Mouse (Mus musculus) spleen, postnatal 10 days (tissue): ENCODE data around the gene Tmed1.
"Not testable (repeated sequence)": the region's sequence is repeated elsewhere in the genome, so short reads cannot be mapped to it uniquely, and the experiment has no call there.

Experiments used
- DNase-seq, 2 experiments: peaks; one replicate each; pipeline ENCODE4 v3.0.0; 2021 to 2022; ENCODE audit warnings: low spot score in 2 of 2

Tmed1 gene

DNA sequence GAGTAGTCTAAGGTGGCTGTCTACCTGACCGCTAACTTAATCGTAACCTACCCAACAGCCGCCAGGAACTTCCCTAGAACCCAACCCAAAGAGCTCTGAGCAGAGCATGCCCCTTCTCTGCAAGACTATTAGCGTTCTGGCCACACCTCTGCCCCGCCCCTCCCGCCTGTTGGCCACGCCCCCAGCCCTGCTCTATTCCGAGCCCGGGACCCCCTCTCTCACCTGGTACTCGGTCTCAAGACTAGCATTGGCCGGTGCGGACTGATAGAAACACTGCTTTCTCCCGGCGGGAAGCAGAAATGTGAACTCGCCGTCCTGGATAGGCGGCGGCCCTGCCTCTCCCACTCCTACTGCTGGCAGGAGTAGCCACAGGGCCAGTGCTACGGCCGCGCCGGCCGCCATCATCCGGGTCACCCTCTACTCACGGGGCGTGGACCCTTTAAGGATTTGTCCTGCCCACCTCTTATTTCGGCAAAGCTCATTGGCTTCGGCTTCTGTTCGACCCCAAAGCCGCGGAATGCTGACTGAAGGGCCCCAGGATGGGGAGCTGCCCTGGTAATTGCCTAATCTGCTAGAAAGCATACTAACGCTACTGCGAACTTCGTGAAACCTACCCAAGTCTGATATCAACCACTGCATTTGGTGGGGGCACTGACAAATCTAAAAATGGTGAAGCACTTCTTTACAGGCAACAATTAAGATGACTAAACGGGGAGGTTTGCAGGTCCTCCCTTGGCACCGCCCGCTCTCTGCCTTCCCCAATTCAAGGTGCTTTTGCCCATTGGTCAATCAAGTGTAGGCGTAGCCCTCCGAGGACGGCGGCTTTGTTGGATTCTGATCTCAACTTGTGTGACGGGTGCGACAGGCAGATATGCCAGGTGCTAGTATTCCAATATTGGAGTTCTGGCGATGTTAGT is at the start of gene Tmed1:
Gene Tmed1 (minus strand): TSS at position 481 of the 917 bp plus-strand sequence.
- DNase-seq = peak; percentile 89 to 95

DNA sequence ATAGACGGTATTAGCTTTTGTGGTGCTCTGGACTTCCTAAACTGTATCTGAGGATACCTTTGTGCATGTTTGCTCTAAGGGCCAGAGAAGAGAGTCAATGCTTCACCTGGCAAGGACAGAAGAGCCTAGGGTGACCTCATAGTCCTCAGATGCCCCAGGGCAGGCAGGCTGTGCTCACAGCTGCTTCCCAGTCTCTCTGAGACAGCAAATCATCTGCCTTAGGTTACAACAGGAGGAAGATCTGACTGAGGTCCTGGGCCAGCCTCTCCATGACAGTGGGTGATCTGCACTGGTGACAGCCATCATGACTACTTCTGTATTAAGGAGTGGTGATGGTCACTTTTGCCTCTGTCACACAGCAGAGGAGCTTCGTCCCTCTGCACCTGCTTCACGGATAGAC is 49.1 kb upstream of the Tmed1 start:
- no peak for DNase-seq

DNA sequence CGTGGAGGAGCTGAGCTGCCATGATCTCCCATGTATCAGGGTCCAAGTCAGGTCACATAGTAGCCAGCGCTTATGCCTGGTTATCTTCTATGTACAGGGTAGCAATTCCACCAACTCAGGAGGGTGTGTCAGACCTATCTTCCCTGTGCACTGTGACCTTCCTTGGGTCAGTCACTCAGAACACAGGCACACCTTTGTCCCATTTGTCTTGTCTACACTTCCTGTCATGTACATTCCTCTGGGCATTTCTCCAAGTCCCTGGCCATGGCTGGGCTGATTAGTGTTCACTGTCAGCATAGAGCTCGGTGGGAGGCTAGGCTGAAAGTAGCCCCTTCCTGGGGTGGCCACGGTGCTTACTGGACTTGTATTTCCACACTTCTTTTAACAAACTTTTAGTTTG is 48.3 kb upstream of the Tmed1 start:
- peak; percentile 71 to 79 for DNase-seq

DNA sequence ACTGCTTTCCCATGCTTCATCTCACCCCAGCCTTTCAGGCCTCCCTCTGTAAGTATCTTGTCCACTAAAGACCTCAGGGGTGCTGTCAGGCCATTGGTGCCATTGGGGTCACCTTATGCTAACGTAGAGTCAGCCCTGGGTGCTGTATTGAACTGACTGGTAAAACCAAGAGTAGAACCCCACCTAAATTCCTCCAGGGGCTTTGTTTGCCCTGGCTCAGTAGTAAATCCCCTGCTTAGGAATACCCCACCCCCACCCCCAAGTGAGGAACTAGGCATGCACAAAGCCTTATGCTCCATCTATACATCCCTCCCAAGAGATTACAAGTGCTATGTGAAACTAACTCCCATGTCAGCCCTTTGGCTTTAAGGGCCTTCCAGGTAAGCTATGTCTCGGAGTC is 47.5 kb upstream of the Tmed1 start:
- DNase-seq = no peak

DNA sequence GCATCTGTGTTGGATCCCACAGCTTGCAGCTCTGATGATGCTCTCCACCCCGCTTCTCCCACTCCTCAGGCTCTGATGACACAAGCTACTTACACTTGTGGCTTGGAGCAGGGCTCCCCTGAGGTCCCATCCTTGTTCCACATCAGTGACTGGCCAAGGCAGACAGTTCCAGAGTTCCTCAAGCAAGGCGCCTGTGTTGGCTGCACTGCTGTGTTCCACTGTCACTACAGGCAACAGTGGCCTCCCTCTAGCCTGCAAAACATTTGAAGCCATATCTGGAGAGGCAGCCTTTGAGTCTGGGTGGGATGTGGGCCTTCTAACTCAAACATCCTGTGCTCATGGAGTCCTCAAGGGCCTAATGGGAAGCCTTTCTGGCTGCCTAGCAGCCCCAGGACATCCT is 46.9 kb upstream of the Tmed1 start:
- peak in 1 of 2 experiments; percentile 26 for DNase-seq

DNA sequence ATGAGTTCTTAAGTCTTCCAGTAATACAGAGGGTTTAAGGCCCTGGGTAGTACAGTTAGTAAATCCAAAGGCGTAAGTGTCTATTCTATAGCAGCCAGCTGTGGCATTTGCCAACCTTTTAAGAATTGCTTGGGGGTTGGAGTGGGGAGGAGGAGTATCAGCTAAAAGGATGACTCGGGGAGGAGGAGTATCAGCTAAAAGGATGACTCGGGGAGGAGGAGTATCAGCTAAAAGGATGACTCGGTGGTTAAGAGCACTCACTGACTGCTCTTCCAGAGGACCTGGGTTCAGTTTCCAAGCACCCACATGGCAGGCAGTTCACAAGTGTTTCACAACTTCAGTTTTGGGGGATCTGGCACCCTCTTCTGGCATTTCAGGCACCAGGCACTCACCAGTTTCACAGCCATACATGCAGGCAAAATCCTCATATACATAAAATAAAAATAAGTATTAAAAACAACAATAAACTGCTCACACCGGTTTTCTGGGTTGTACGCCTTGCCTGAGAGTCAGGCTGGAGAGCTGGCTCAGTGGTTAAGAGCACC is 45.2 kb upstream of the Tmed1 start:
- DNase-seq = peak in 1 of 2 experiments; percentile 37

DNA sequence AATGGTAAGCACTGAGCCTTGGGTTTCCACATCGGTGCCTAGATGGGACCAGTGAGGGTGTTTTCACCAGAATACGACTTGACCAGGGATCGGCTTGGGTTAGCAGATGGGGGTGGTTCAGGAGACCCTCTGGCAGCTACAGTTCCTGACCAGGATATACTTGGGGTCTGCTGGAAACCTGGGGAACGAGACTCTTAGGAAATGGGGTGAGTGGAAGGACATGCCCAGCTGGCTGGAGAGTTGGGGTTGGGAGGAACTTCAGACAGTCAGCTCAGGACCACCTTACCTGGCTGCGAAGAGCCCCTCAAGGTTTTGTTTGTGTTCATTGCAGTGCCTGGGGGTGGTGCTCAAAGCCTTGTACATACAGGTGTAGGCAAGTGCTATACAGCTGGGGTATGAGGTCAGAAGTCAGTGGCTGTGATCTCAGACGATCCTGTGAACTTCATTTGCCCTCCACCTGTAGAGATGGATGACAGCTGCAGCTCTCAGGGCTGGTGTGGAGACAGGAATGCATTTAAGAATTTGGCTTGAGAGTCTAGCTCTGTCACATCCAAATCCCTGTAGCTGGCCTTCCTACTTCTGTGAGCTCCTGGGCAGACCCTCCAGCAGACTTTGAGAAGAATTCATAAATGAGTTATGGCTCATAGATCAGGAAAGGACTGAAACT is 43.7 kb upstream of the Tmed1 start:
- no peak for DNase-seq

DNA sequence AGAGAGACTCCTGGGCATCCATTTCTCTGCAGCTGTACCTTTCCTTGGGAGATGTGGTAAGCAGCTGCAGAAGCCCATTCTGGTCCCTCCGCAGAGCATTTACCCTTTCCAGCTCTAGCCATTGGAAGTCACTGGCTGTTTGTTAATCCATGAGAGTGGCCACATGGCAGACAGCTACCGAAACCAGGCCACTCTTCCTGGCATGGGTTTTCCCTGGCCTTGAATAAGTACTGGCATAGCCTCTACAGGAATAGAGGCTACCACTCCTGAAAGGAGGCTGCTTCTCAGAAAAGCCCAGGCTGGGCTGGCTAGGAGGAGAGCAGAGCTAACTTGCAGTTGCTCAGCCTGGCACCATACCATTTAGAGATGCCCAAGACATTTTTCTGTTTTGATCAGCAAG is 41.0 kb upstream of the Tmed1 start:
- DNase-seq = no peak

DNA sequence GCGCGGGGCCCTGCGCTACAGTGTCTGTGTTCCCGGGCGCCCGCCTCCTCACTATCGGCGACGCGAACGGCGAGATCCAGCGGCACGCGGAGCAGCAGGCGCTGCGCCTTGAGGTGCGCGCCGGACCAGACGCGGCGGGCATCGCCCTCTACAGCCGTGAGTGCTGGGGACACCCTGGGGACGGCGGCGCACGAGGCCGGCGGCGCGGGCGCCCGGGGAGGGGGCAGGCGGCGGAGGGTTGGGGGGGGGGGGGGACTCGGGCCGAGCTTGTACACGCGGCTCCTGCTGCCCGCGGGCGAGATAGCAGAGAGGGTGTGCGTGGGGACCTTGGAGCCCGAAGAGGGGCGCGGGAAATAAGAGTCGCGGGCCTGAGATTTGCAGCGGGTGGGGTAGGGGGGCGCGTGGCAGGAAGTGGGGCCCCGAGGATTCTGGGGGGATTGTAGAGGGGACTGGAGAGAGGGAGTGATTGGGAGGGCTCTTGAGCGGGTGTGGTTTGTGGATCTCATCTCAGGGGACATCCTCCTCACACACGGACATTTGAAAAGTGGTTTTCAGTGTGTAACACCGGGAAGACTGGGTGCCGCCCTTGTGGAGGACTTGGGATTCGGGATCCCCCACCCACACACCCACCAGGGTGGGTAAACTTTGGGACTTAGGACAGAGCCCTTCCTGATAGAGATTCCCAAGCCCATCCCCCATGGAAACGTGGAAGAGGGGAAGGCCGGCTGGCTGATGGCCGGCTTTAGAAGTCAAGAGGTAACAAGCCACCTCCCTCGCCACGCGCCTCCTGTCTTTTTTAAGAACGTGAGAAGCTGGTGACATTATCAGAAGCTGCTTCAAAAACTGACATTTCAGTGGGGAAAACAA is 37.3 kb upstream of the Tmed1 start:
- peak; percentile 57 to 73 for DNase-seq

DNA sequence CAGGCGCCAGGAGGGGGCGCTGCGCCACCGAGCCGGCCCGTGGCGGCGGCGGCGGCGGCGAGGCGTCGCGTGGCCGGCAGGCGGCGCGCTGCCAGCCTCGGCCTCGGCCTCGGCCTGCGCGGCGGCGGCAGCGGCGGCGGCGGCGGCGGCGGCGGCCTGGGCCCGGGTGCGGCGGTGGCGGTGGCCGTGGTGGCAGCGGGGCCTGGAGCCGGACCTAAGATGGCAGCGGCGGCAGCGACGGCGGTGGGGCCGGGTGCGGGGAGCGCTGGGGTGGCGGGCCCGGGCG is 36.7 kb upstream of the Tmed1 start, which contains the start of gene Carm1:
Gene Carm1 (plus strand): TSS at position 106 of the 286 bp plus-strand sequence.
- peak in 1 of 2 experiments; percentile 73 for DNase-seq

DNA sequence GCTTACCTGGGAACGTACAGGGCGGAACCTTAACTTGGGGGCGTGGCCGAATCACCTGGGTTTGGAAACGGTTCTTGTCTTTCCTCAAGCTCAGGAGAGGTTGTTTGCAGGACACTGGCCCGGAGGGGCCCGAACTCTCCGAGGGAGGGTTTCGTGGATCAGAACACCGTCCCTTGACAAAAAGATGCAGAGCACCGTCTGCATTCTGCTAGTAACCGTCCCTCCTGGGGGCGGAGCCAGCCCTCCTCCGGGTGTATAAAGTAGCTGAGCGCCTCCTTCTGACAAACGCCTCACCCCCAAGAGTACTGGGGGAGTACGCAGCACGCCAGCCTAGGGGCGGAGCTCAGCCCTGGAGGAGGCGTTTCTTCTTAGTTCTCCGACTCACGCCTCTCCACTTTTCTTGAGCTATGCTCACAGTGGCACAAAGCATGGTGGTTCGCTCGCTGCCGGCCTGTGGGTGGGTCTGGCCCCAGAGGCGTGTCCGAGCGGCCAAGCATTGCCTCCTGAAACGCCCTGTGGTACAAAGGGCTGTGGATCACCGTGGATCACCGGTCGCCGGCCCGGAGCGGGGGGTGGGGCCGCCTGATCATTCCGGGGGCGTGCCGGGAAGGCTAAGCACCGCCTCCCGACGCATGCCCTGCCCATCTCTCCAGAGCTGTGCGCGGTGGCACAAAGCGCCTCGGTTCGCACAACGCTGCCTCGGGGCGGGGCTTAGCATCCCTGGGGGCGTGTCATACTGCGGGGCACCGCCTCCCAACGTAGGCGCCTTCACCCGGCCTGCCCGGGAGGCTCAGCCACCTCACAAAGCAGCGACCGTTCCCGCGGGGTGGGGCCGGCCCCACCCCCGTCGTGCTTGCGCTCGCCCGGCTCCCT is 36.1 kb upstream of the Tmed1 start:
- DNase-seq = peak; percentile 100

DNA sequence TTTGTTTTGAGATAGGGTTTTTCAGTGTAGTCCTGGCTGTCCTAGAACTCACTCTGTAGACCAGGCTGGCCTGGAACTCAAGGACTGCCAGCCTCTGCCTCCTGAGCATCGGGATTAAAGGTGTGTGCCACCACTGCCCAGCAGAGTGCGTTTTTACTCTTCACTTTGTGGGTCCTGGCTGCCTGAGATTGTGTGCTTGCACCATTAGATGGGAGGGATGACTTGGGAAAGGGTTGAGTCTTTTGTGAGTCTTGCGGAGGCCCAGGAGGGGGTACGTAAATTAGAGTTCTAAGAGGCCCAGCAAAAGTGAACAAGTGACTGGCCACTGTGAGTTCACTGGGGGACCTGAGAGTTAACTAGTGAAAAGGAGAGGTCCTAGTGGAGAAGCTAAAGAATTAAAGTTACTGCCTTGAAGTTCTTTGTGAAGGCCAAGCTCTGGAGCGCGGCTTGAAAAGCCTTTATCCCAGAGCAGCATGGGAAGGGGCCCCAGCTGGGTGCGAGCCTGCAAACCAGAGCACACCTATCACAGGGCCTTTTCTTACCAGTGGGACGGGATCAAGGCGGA is 35.4 kb upstream of the Tmed1 start:
- DNase-seq = no peak

DNA sequence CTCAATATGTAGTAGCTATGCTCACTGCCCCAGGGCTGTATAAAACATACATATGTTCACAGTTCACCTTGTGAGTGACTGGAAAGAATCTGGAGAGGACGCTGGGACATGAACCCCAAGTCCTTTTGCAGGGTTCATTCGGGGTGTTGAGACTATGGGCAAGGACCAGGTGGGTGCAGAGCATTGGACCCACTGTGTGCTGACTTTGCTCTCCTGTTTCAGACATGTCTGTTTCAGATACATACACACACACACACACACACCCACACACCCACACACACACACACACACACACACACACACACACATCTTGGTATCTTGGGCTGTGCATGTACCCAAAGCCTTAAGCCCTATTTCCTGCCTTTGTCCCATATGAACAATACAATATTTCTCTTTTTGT is 31.9 kb upstream of the Tmed1 start:
- DNase-seq = not testable (repeated sequence)

DNA sequence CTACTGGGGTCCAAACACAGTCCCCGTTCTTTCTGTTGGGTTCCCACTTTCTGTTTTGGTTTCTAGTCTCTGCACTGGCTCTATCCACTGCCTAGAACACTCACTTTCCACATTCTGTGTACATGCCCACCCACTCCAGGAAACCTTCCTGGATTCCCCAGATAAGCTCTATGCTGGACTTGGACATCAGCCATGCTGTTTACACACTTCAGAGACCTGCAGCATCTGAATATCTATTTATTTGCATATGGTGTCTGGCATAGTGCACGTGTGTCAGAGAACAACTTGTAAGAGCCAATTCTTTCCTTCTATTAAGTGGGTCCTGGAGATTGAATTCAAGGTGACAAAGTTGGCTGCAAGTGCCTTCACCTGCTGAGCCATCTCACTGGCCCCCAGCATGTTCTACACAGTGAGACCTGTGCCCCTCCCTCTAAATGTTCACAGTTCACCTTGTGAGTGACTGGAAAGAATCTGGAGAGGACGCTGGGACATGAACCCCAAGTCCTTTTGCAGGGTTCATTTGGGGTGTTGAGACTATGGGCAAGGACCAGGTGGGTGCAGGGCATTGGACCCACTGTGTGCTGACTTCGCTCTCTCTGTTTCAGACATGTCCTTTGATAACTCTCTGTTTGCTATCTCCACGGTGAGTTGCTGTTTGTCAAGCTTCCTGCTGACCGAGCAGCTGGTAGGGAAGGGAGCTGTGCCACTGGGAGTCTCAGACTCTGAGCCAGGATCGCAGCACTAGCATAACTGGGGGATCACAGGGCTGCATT is 30.1 kb upstream of the Tmed1 start:
- DNase-seq = no peak

DNA sequence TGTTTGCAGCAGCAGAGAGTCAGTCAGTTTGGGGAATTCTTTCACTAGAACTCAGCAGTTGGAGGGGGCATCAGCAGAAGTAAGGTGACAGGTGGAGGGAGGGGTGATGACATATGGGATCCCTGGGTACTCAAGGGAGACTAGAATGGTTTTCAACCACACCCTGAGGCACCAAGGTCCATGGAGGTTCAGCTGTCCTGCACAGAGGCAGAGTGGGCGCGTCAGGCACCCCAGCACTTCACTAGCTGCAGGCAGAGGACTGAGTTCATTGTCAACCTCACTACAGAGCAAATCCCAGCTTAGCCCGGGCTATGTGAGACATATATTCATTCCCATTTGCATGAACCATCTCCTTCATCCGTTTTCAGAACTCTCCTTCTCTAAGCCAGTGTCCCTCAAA is 27.0 kb upstream of the Tmed1 start:
- DNase-seq = no peak

DNA sequence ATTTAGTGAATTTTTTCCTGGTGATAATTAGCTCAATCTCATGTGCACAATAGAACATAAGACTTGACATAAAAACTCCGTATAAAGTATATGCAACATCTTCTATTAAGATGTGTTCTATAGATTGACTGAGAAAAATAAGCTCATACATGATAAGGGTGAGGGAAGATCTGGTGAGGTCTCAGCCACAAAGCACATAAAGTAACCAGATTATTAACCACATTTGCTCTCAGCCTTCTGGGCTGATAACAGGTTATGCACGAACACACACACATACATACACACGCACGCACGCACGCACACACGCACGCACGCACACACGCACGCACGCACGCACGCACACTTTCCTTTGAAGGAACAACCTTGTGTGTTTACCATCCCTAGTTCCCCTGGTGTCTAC is 26.4 kb upstream of the Tmed1 start:
- no peak for DNase-seq

DNA sequence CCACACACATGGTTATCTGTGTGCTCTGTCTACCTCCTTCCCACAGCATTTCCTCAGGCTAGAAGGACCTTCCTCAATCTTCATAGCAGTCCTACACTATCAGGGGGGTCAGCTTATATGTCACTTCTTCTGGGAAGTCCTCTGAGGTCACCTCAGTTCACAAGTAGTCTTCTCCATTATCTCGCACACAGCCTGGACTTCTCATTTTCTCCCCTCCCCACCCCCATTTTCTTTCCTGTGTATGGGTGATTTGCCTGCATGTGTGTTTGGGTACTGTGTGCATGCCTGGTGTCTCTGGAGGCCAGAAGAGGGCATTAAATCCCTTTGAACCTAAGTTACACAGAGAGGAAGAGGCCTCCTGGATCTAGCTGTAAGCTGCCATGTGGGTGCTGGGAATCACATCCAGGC is 17.9 kb upstream of the Tmed1 start:
- no peak for DNase-seq

DNA sequence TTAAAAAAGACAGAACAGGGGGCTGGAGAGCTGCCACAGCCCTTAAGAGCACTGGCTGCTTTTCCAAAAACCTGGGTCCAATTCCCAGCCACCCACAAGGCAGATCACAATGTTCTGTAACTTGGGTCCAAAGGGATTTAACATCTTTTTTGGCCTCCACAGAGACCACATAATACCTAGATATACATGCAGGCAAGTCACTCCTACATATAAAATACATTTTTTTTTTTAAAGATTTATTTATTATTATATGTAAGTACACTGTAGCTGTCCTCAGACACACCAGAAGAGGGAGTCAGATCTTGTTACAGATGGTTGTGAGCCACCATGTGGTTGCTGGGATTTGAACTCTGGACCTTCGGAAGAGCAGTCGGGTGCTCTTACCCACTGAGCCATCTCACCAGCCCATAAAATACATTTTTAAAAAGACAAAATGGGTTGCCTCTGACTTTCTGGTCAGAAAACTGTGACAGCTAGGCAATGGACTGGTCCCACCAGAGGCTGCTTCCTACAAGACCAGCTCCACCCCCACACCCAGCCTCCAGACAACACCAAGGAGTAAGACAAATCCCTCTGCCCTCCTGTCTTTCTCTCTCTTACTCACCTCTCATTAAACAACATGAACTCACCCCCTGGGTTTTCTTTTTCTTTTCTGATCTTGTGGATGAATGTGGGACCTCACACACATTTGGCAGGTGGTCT is 17.2 kb upstream of the Tmed1 start:
- DNase-seq = no peak

DNA sequence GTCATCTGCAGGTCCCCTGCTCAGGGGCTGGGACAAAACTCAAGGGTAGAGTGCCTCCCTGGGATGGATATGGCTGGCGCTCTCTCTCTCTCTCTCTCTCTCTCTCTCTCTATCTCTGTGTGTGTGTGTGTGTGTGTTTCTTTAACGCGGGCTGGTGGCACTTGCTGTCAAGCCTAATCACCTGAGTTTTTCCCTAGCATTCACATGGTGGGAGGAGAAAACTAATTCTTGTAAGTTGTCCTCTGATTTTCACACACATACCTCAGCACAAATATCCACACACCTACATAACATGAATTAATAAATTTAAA is 16.5 kb upstream of the Tmed1 start:
- DNase-seq = no peak
